Mouse (Mus musculus) C3H10T1/2 (cell line): Measurements from ENCODE around the gene Mrgpra1. TPM values are rescaled to one million over a fixed set of nuclear protein-coding genes. Genes with fewer than 3 reads are reported as not detected.

Experiments
- polyA plus RNA-seq, 2 experiments: library from polyadenylated mRNA; unstranded; fragments of >200 nt; fragmentation: generic; extraction: Trizol; gene quantifications; one replicate each; pipeline ENCODE4 v1.2.1; 2012; ENCODE audit warnings: missing spikeins in 2 of 2

Gene Mrgpra1
- polyA plus RNA-seq = not detected

DNA sequence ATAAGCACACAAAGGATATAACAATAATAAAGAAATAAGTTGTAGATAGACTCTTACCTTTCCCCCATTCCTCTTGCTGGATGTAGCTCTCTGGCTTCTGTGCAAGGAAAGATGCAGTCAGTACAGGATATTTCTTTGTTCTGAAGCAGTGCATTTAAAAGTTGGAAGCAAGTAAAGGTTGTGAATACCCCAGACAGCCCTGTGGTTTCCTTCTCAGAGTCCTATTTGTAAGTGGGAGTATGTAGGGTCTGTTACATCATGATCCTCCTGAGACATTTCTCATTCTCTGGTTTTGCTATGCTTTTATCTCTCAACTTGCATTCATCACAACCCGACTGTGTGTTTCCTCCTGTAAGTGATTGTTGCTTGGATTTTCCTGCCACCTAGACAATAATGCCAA is at the start of gene Mrgpra1:
Mrgpra1 (minus strand) TSS at position 101 of the 400 bp plus-strand sequence.

Other genes starting within 250 kb of the Mrgpra1 start
- gene Ptpn5, start 220.6 kb downstream of the Mrgpra1 start, polyA plus RNA-seq = under 1 TPM; 0.08 to 0.21 TPM
- not detected for gene Mrgpra6, start 149.3 kb downstream of the Mrgpra1 start, polyA plus RNA-seq
- not detected for gene Mrgpra9, start 101.4 kb downstream of the Mrgpra1 start, polyA plus RNA-seq
- gene Mrgpra2a, start 97.9 kb upstream of the Mrgpra1 start, polyA plus RNA-seq = not detected
- gene Mrgpra2b, start 174.6 kb upstream of the Mrgpra1 start, polyA plus RNA-seq = not detected
- not detected for gene Mrgpra3, start 247.1 kb upstream of the Mrgpra1 start, polyA plus RNA-seq